Mouse (Mus musculus): ENCODE measurements around the gene Rfc4.

DNA sequence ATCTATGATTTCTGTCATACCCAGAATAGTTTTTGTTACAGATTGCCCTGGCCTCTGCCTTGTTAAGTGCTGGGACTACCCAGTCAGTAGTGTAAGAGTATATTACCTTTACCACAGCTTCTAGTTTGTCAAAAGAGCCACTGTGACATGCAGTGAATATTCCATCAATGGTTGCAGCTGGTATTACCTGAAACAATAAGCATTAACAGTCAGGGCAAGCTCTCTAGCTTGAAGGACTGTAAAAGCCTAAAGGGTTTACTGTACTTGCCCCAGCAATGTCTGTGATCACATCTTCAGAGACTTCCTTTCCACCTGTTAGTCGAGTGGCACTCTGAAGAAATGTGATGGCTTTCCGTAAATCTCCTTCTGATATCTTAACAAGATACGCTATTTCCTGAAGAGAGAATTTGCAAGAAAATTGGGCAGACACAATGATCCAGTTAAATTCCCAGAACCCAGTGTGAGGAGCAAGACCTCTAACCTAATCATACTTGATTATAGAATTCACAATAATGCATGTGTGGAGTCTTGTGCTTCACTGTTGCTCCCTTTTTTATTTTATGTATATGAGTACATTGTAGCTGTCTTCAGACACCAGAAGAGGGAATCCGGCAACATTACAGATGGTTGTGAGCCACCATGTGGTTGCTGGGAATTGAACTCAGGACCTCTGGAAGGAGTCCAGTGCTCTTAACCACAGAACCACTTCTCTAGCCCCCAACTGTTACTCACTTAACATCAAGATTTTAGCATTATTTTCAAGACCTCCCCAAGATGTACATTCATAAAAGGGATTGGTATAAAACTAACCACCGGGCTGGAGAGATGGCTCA is 13.0 kb downstream of the Rfc4 start:
- no peak for TF ChIP-seq CTCF (IDR thresholded peaks at IDR 0.05; ENCODE audit: control insufficient read depth, insufficient read depth, insufficient replicate concordance, low read depth, low read length)
- no peak for TF ChIP-seq POLR2A (IDR thresholded peaks at IDR 0.05; ENCODE audit: control insufficient read depth, low read depth, low read length)
